Mouse (Mus musculus): ENCODE measurements around the gene Gnaq.

GRCm38 (mm10) chr19:16262340-16262739, 129.7 kb downstream of the Gnaq start:
- TF ChIP-seq CTCF (IDR thresholded peaks at IDR 0.05; ENCODE audit: borderline replicate concordance, insufficient read depth, low read length) (no peak), POLR2A (IDR thresholded peaks at IDR 0.05; ENCODE audit: low read depth, low read length) (no peak)

All from embryonic fibroblast, embryonic 13.5 days (primary cell).